Mouse (Mus musculus) midbrain, embryonic 11.5 days (tissue): ENCODE measurements at regions not wholly inside any gene's neighbourhood (a gene's known extent, or its start where the extent isn't known, plus 50 kb on each side); places are given as distances from the start of the nearest gene placed in this dataset.

Experiments used
- ATAC-seq: fragments of 200-750 bp; cut with Nextera tagmentation; 2 replicates; pipeline ENCODE4 v1.8.0; 2017; ENCODE audit warnings: moderate TSS enrichment, moderate library complexity; ENCODE audit not compliant: low FRiP score
- DNase-seq: peaks from one replicate; pipeline ENCODE4 v3.0.0; 2015; ENCODE audit warnings: low spot score; ENCODE audit errors: missing footprints
- H3K27ac ChIP-seq: fragments of 300-500 bp; sonication (generic); 2 replicates; pipeline ENCODE4 v1.5.1; 2014; ENCODE audit warnings: low read depth, low read length
- H3K27me3 ChIP-seq: fragments of 300-500 bp; sonication (generic); 2 replicates; pipeline ENCODE4 v1.6.1; 2014; ENCODE audit warnings: mild to moderate bottlenecking, low read length, moderate library complexity, mixed read lengths; ENCODE audit not compliant: control insufficient read depth, insufficient read depth
- H3K36me3 ChIP-seq: fragments of 300-500 bp; sonication (generic); 2 replicates; pipeline ENCODE4 v1.6.1; 2014; ENCODE audit warnings: mild to moderate bottlenecking, low read length, moderate library complexity, mixed read lengths; ENCODE audit not compliant: control insufficient read depth, insufficient read depth
- H3K4me1 ChIP-seq: fragments of 300-500 bp; sonication (generic); 2 replicates; pipeline ENCODE4 v1.6.1; 2014; ENCODE audit warnings: low read length; ENCODE audit not compliant: control insufficient read depth, insufficient read depth
- H3K4me2 ChIP-seq: fragments of 300-500 bp; sonication (generic); 2 replicates; pipeline ENCODE4 v1.6.1; 2014; ENCODE audit warnings: mild to moderate bottlenecking, moderate library complexity
- H3K4me3 ChIP-seq: fragments of 300-500 bp; sonication (generic); 2 replicates; pipeline ENCODE4 v1.5.1; 2014; ENCODE audit warnings: low read depth, low read length
- H3K9ac ChIP-seq: fragments of 300-500 bp; sonication (generic); 2 replicates; pipeline ENCODE4 v1.6.1; 2014; ENCODE audit warnings: low read length
- H3K9me3 ChIP-seq: fragments of 300-500 bp; sonication (generic); 2 replicates; pipeline ENCODE4 v1.6.1; 2016; ENCODE audit warnings: low read length; ENCODE audit not compliant: control insufficient read depth
- WGBS: fragments of 180-500 bp; shearing (Covaris S2); extraction: QIAGEN DNeasy Blood & Tissue Kit; methylation state at CpG from one replicate; pipeline ENCODE4 v1.1.7; 2014; 5-methylcytosine and 5-hydroxymethylcytosine counted together

DNA sequence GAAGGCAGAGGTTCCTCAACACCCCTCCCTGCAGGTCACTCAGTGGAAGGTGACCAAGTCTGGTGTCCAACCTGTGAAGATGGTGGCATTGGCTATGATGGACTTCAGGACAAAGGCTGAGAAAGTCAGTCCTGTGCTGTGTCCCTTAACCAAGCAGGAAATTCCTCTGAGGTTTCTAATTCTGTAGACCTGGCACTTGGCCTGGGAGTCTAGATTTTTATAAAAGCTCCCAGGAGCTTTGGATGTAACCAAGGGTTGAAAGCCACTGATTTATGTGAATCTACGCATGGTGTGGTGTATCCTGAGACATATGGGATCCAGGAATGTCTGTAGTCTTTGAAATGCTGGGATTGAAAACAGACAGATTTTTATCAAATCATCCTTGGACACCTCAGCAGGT, 498.8 kb upstream of the Tbx3 start:
- Histone ChIP-seq H3K27me3 (no peaks in the 10 kb centered on the region), H3K9me3 (no peaks in the 10 kb centered on the region), H3K9ac (no peak overlapping the region), H3K4me1 (no peaks in the 10 kb centered on the region), H3K4me2 (no peak overlapping the region), H3K27ac (no peak overlapping the region), H3K36me3 (no peaks in the 10 kb centered on the region), H3K4me3 (no peak overlapping the region)
- DNase-seq (no peak), ATAC-seq (no peak)
- WGBS, result 87% methylated on average over 1 of the region's 1 CpGs

DNA sequence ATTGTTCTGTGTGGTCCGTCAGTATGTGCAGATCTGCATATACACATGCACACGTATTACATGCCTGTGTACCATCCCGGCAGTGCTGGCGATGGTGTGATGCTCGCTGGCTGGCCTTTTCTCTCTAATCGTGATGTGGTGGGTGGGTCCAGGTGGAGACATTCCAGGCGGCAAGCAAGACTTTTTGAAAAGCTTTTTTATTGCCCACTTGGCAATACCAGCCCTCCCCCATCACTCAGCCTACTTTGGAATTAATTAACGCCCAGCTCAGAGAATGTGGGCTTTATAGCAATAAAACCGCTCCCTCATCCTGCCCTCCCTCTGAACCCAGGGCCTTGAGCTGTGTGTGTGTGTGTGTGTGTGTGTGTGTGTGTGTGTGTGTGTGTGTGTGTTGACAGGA, 491.7 kb upstream of the Tbx3 start:
- Histone ChIP-seq H3K4me1 (no peaks in the 10 kb centered on the region), H3K9ac (no peak overlapping the region), H3K4me2 (no peak overlapping the region), H3K36me3 (no peaks in the 10 kb centered on the region), H3K9me3 (no peaks in the 10 kb centered on the region), H3K27me3 (no peaks in the 10 kb centered on the region), H3K4me3 (no peak overlapping the region), H3K27ac (no peak overlapping the region)
- ATAC-seq (no peak), DNase-seq (no peak)
- 84% methylated on average over 9 of the region's 9 CpGs for WGBS

DNA sequence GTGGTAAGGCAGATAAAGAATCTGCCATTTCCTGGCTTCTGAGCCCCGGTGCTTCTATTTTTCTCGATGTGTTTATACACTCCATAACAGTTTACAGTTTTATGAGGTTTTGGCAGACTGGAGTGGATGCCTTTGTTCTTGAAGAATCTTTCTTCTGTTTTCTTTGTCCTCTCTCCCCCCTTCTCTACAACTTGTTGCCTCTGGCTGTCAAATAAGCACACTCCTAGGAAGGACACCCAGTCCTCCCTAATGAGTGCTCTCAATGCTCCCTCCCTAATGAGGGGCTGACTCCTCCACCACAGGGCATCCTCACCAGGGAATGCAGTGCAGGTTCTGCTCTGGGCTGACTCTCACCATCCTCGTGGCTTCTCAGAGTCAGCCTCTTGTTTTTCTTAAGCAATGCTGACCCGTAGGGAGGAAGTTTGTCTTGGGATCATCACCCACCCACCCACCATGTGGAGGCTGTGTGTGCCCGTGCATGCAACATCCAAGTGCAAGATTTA, 486.9 kb upstream of the Tbx3 start:
- Histone ChIP-seq H3K27me3 (no peaks in the 10 kb centered on the region), H3K4me1 (no peaks in the 10 kb centered on the region), H3K36me3 (no peaks in the 10 kb centered on the region), H3K4me2 (no peak overlapping the region), H3K9me3 (no peaks in the 10 kb centered on the region), H3K27ac (no peak overlapping the region), H3K9ac (no peak overlapping the region), H3K4me3 (no peak overlapping the region)
- WGBS, result 80% methylated on average over 5 of the region's 5 CpGs
- no peak for ATAC-seq
- no peak for DNase-seq

DNA sequence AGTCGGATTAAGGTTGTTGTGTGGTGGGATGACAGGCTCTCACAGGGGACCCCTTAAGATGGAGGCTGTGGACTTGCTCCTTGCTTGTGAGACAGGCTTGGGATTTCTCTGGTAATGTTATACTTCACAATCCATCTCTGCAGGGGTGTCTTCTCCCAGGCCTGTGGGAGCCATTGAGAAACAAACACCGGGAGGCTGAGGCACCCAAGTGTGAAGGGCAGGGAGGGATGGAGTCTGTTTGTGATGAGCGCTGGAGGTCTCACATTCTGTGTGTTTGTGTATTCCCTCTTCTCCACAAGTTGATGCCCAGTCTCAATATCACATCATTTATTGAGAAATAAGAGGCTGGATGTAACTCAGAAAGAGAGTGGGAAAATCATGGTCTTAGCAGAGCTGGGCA, 483.9 kb upstream of the Tbx3 start:
- no peak for ATAC-seq
- Histone ChIP-seq H3K27me3 (no peaks in the 10 kb centered on the region), H3K27ac (no peak overlapping the region), H3K36me3 (no peaks in the 10 kb centered on the region), H3K4me1 (no peaks in the 10 kb centered on the region), H3K9me3 (no peaks in the 10 kb centered on the region), H3K4me2 (no peak overlapping the region), H3K4me3 (no peak overlapping the region), H3K9ac (no peak overlapping the region)
- 40% methylated on average over 3 of the region's 3 CpGs for WGBS
- DNase-seq, result no peak

DNA sequence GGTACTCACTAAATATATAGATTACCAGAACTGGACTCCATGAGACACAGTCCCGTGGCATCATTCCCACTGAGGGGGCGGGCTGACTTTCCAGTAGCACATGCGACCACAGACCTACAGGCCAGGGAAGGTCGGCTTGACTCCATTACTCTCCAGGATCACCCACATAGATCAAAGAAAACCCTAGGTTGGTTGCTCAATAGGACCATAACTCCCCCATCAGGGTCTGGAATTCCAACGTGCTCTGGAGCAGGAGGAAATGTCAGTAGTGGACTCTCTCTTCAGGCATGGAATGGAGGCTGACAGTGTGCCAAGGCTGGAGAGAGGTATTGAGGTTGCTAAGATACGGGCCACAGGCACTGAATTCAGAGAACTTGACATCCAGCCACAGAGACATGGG, 482.0 kb upstream of the Tbx3 start:
- Histone ChIP-seq H3K36me3 (no peaks in the 10 kb centered on the region), H3K27me3 (no peaks in the 10 kb centered on the region), H3K4me1 (no peaks in the 10 kb centered on the region), H3K9me3 (no peaks in the 10 kb centered on the region), H3K4me3 (no peak overlapping the region), H3K27ac (no peak overlapping the region), H3K4me2 (no peak overlapping the region), H3K9ac (no peak overlapping the region)
- WGBS, result 55% methylated on average over 6 of the region's 6 CpGs
- no peak for DNase-seq
- no peak for ATAC-seq

DNA sequence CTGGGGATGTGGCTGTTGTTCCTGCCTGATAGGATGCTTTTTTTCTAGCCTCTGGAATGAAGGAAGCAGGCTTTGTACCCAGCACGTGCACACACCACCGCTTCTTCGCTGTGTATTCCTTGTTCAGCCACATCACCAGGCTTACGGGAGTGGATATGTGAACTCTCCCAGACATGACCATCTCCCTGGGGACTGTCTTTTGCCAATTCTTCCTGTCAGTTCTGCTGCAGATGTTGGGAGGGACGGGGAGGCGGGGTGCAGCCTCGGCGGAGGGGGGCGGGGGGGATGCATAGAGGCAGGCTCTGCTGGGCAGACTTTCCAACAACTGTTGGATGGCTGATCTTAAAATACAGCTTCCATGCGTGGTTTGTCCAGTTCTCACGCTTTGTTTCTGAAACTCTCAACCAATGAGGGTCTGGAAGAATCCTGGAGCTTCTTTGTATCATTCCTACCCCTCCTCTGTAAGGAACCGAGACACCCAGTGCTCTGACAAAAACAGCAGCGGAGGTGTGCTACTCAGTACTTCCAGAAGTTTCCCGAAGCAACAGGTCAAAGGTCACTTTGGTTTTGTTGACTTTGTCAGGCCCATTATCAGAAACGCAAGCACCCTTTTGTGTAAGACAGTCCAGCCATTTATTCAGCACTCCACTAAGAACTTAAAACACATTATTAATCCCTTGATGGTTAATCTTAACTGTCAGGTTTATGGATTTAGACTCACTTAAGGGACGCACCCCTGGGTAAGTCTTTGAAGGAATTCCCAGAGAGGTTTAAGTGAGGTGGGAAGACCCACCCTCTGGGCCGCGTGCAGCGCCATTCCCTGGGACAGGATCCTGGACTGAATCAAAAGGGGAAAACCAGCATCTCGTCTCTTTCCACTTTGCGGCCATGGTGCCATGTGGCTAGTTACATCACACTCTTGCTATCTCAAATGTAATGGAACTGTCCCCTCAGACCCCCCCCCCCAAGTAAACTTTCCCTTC, 476.5 kb upstream of the Tbx3 start:
- Histone ChIP-seq H3K9ac (no peak overlapping the region), H3K4me3 (no peak overlapping the region), H3K27me3 (no peaks in the 10 kb centered on the region), H3K27ac (no peak overlapping the region), H3K9me3 (no peaks in the 10 kb centered on the region), H3K36me3 (no peaks in the 10 kb centered on the region), H3K4me1 (no peaks in the 10 kb centered on the region), H3K4me2 (no peak overlapping the region)
- WGBS, result 57% methylated on average over 21 of the region's 21 CpGs
- ATAC-seq (no peak), DNase-seq (no peak)

DNA sequence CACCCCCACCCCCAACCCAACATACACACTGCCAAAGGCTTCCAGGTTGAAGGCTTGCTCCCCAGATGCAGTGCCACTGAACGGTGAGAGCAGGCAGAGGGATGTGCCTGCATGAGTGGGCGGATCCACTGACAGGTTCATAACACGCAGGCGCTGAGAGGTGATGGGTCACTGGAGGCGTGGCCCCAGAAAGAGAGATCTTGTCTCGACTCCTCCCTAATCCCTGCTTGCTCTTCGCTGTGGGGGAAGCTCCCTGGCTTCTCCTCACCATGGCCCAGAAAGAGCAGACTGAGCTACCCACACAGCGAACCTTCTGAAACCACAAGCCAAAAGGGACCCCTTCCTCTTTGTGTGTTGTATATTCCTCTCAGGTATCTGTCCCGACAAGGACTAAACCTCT, 470.6 kb upstream of the Tbx3 start:
- Histone ChIP-seq H3K9ac (no peak overlapping the region), H3K4me2 (no peak overlapping the region), H3K4me1 (no peaks in the 10 kb centered on the region), H3K4me3 (no peak overlapping the region), H3K36me3 (no peaks in the 10 kb centered on the region), H3K27ac (no peak overlapping the region), H3K9me3 (no peaks in the 10 kb centered on the region), H3K27me3 (no peaks in the 10 kb centered on the region)
- DNase-seq (no peak), ATAC-seq (no peak)
- 44% methylated on average over 9 of the region's 9 CpGs for WGBS

DNA sequence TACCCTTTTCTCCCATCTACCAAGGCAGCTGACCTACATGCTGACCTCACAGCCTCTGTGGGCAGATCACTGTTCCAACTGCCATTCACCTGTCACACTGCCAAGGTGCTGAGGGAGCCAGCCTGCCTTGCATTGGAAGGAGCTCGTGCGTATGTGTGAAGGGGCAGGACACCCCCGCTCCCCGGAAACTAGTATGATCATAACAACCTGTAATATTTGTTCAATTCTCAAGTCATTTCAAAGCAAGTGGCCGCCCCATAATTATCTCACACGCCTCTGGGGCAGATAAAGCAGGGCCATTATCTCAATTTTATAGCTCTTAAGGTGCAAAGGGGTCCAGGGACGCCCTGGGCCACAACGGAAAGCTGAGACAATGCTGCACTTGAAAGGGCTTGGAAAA, 469.2 kb upstream of the Tbx3 start:
- H3K27me3 ChIP-seq, result no peaks in the 10 kb centered on the region
- ATAC-seq (no peak), DNase-seq (no peak)
- no peak overlapping the region for H3K4me3 ChIP-seq
- H3K36me3 ChIP-seq, result no peaks in the 10 kb centered on the region
- H3K9ac ChIP-seq, result no peak overlapping the region
- H3K4me2 ChIP-seq, result no peak overlapping the region
- H3K4me1 ChIP-seq, result no peaks in the 10 kb centered on the region
- H3K27ac ChIP-seq, result no peak overlapping the region
- H3K9me3 ChIP-seq, result no peaks in the 10 kb centered on the region
- 85% methylated on average over 8 of the region's 8 CpGs for WGBS

DNA sequence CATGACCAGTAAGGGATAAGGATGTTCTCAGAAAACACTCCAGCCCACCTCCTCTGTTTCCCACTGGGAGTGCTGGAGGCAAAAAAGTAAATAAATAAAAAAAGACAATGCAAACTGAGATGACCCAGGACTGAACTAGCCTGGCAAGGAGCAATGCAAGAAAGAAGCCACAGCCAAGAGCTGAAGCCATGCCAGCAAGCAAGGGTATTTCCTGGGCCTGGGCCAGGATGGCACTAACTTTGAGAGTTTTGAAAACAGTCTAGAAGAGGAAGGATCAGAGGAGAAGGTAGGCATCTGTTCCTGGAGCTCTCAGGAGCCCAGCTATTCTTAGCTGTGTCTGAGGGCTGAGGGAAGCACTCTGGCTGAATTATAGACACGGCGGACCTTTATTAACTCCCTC, 465.7 kb upstream of the Tbx3 start:
- Histone ChIP-seq H3K27me3 (no peaks in the 10 kb centered on the region), H3K9me3 (no peaks in the 10 kb centered on the region; the same call in 1 of the 2 replicates), H3K4me1 (no peaks in the 10 kb centered on the region), H3K27ac (no peak overlapping the region), H3K4me3 (no peak overlapping the region), H3K36me3 (no peaks in the 10 kb centered on the region), H3K4me2 (no peak overlapping the region), H3K9ac (no peak overlapping the region)
- DNase-seq (no peak), ATAC-seq (no peak)
- 64% methylated on average over 2 of the region's 2 CpGs for WGBS
